Mouse (Mus musculus): ENCODE data around the gene Elavl4. TPM values are rescaled to one million over a fixed set of nuclear protein-coding genes. Genes with fewer than 3 reads are reported as not detected.

Elavl4 gene
- polyA plus RNA-seq, 2 experiments = 0.04 TPM; not detected in 1

DNA sequence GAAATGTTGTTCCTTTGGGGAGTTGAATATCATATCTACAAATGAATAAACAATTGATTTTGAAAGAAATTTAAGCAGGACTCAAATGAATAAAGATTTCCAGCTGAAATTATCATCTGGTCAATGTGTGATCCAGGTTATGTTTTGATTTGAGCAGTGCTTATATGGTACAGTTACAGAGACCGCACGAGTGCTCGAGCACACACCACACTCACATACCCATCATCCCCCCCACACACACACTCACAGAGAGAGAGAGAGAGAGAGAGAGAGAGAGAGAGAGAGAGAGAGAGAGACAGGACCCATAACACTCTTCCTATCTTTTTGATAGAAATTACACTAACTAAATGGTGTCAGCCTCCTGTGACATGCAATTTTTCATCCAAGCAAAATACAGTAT, 150.0 kb downstream of the Elavl4 start:
- Histone ChIP-seq H3K4me3 (ENCODE audit: insufficient read depth in 1 of 2, low read depth in 2 of 2, low read length in 2 of 2) (no peak overlapping the region), H3K9ac (replicated peaks) (no peak overlapping the region), H3K4me1 (replicated peaks; ENCODE audit: control insufficient read depth in 2 of 2, insufficient read depth in 2 of 2, low read length in 1 of 2) (no peaks in the 10 kb centered on the region), H3K4me2 (ENCODE audit: low read depth) (no peak overlapping the region), H3K36me3 (replicated peaks; ENCODE audit: control insufficient read depth, insufficient read depth, low read depth) (no peaks in the 10 kb centered on the region), H3K27me3 (ENCODE audit: control insufficient read depth, insufficient read depth, low read length) (no peaks in the 10 kb centered on the region), H3K9me3 (ENCODE audit: control insufficient read depth, low read length) (no peaks in the 10 kb centered on the region), H3K27ac (no peak overlapping the region)
- no peak for ATAC-seq (ENCODE audit: insufficient read depth)
- TF ChIP-seq CTCF (IDR thresholded peaks at IDR 0.05; ENCODE audit: low read depth) (no peak), EP300 (IDR thresholded peaks at IDR 0.05; ENCODE audit: low read depth) (no peak)
- no peak for DNase-seq (ENCODE audit: low read depth in 3 of 3, low spot score in 3 of 3)
- 75% methylated on average over 3 of the region's 3 CpGs for WGBS (ENCODE audit: insufficient replicate concordance)

GRCm38 (mm10) chr4:110199897-110200296, 151.8 kb downstream of the Elavl4 start:
- TF ChIP-seq CTCF (IDR thresholded peaks at IDR 0.05; ENCODE audit: low read depth) = no peak
- no peak for TF ChIP-seq EP300 (IDR thresholded peaks at IDR 0.05; ENCODE audit: low read depth)
- WGBS (ENCODE audit: insufficient replicate concordance) = 62% methylated on average over 5 of the region's 5 CpGs
- H3K27me3 ChIP-seq (ENCODE audit: control insufficient read depth, insufficient read depth, low read length) = no peaks in the 10 kb centered on the region
- DNase-seq (ENCODE audit: low read depth in 3 of 3, low spot score in 3 of 3) = no peak
- H3K9me3 ChIP-seq (ENCODE audit: control insufficient read depth, low read length) = no peaks in the 10 kb centered on the region
- no peak overlapping the region for H3K9ac ChIP-seq (replicated peaks)
- no peaks in the 10 kb centered on the region for H3K4me1 ChIP-seq (replicated peaks; ENCODE audit: control insufficient read depth in 2 of 2, insufficient read depth in 2 of 2, low read length in 1 of 2)
- no peak overlapping the region for H3K4me2 ChIP-seq (ENCODE audit: low read depth)
- no peak overlapping the region for H3K27ac ChIP-seq
- no peaks in the 10 kb centered on the region for H3K36me3 ChIP-seq (replicated peaks; ENCODE audit: control insufficient read depth, insufficient read depth, low read depth)
- H3K4me3 ChIP-seq (ENCODE audit: insufficient read depth in 1 of 2, low read depth in 2 of 2, low read length in 2 of 2) = no peak overlapping the region
- no peak for ATAC-seq (ENCODE audit: insufficient read depth)

GRCm38 (mm10) chr4:110198600-110198999, 153.1 kb downstream of the Elavl4 start:
- Histone ChIP-seq H3K36me3 (replicated peaks; ENCODE audit: control insufficient read depth, insufficient read depth, low read depth) (no peaks in the 10 kb centered on the region), H3K27me3 (ENCODE audit: control insufficient read depth, insufficient read depth, low read length) (no peaks in the 10 kb centered on the region), H3K9me3 (ENCODE audit: control insufficient read depth, low read length) (no peaks in the 10 kb centered on the region), H3K27ac (no peak overlapping the region), H3K4me2 (ENCODE audit: low read depth) (no peak overlapping the region), H3K4me3 (ENCODE audit: insufficient read depth in 1 of 2, low read depth in 2 of 2, low read length in 2 of 2) (no peak overlapping the region), H3K9ac (replicated peaks) (no peak overlapping the region), H3K4me1 (replicated peaks; ENCODE audit: control insufficient read depth in 2 of 2, insufficient read depth in 2 of 2, low read length in 1 of 2) (no peaks in the 10 kb centered on the region)
- no peak for DNase-seq (ENCODE audit: low read depth in 3 of 3, low spot score in 3 of 3)
- no peak for TF ChIP-seq EP300 (IDR thresholded peaks at IDR 0.05; ENCODE audit: low read depth)
- no peak for TF ChIP-seq CTCF (IDR thresholded peaks at IDR 0.05; ENCODE audit: low read depth)
- ATAC-seq (ENCODE audit: insufficient read depth) = no peak
- WGBS (ENCODE audit: insufficient replicate concordance) = 36% methylated on average over 2 of the region's 2 CpGs

DNA sequence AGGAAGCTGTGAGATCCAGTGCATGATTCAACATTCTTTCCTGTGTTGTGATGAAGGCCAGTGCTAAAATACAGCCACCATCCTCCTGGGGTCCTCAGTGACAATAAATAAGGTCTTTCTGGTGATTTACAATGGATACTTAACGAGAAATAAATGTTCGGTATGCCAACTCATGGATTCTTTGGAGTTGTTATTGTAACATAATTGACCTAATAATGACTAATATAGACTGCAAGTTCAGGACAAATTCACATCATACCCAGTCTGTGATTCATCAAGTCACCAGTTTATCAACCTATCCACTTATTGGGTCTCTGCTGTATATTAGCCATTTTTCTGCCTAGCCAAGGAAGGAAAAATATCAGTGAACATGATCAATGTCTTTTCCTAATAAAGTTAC, 174.4 kb downstream of the Elavl4 start:
- 65% methylated on average over 2 of the region's 2 CpGs for WGBS (ENCODE audit: insufficient replicate concordance)
- no peaks in the 10 kb centered on the region for H3K9me3 ChIP-seq (ENCODE audit: control insufficient read depth, low read length)
- no peak for ATAC-seq (ENCODE audit: insufficient read depth)

GRCm38 (mm10) chr4:110172028-110172427, 179.7 kb downstream of the Elavl4 start:
- WGBS (ENCODE audit: insufficient replicate concordance) = 29% methylated on average over 5 of the region's 5 CpGs
- TF ChIP-seq CTCF (IDR thresholded peaks at IDR 0.05; ENCODE audit: low read depth) = no peak
- TF ChIP-seq EP300 (IDR thresholded peaks at IDR 0.05; ENCODE audit: low read depth) = no peak
- ATAC-seq (ENCODE audit: insufficient read depth) (no peak), DNase-seq (ENCODE audit: low read depth in 3 of 3, low spot score in 3 of 3) (no peak)
- H3K27ac ChIP-seq = no peak overlapping the region
- H3K27me3 ChIP-seq (ENCODE audit: control insufficient read depth, insufficient read depth, low read length) = no peaks in the 10 kb centered on the region
- no peaks in the 10 kb centered on the region for H3K4me1 ChIP-seq (replicated peaks; ENCODE audit: control insufficient read depth in 2 of 2, insufficient read depth in 2 of 2, low read length in 1 of 2)
- no peak overlapping the region for H3K4me2 ChIP-seq (ENCODE audit: low read depth)
- no peak overlapping the region for H3K9ac ChIP-seq (replicated peaks)
- H3K36me3 ChIP-seq (replicated peaks; ENCODE audit: control insufficient read depth, insufficient read depth, low read depth) = no peaks in the 10 kb centered on the region
- no peaks in the 10 kb centered on the region for H3K9me3 ChIP-seq (ENCODE audit: control insufficient read depth, low read length)
- H3K4me3 ChIP-seq (ENCODE audit: insufficient read depth in 1 of 2, low read depth in 2 of 2, low read length in 2 of 2) = no peak overlapping the region

More for the DNA sequence above, 174.4 kb downstream of the Elavl4 start:
- H3K27ac ChIP-seq = no peak overlapping the region
- no peaks in the 10 kb centered on the region for H3K36me3 ChIP-seq (replicated peaks; ENCODE audit: control insufficient read depth, insufficient read depth, low read depth)
- H3K27me3 ChIP-seq (ENCODE audit: control insufficient read depth, insufficient read depth, low read length) = no peaks in the 10 kb centered on the region
- no peak for TF ChIP-seq CTCF (IDR thresholded peaks at IDR 0.05; ENCODE audit: low read depth)
- TF ChIP-seq EP300 (IDR thresholded peaks at IDR 0.05; ENCODE audit: low read depth) = no peak
- no peak for DNase-seq (ENCODE audit: low read depth in 3 of 3, low spot score in 3 of 3)
- no peak overlapping the region for H3K4me3 ChIP-seq (ENCODE audit: insufficient read depth in 1 of 2, low read depth in 2 of 2, low read length in 2 of 2)
- no peak overlapping the region for H3K4me2 ChIP-seq (ENCODE audit: low read depth)
- H3K9ac ChIP-seq (replicated peaks) = no peak overlapping the region
- H3K4me1 ChIP-seq (replicated peaks; ENCODE audit: control insufficient read depth in 2 of 2, insufficient read depth in 2 of 2, low read length in 1 of 2) = no peaks in the 10 kb centered on the region
